Mouse (Mus musculus) brain, embryonic 14.5 days (tissue): ENCODE results near the gene Slc4a3.

Experiments
- CTCF ChIP-seq: fragments of 200-500 bp; IDR thresholded peaks from 2 replicates; pipeline ENCODE4 v1.5.1; 2012; ENCODE audit warnings: inconsistent platforms, mild to moderate bottlenecking, moderate library complexity, borderline replicate concordance; ENCODE audit not compliant: insufficient read depth, insufficient read length; ENCODE audit errors: extremely low read depth
- POLR2A ChIP-seq: fragments of 200-500 bp; IDR thresholded peaks from 2 replicates; pipeline ENCODE4 v1.6.1; 2012; ENCODE audit warnings: mild to moderate bottlenecking, inconsistent platforms, borderline replicate concordance; ENCODE audit not compliant: poor library complexity, insufficient read depth, insufficient read length, severe bottlenecking; ENCODE audit errors: extremely low read depth

GRCm38 (mm10) chr1:75545965-75546956 lies at the start of gene Slc4a3:
- TF ChIP-seq CTCF (peak; percentile 41; the same call in 1 of the 2 replicates), POLR2A (peak; percentile 87)
